Mouse (Mus musculus) liver, embryonic 16.5 days (tissue): ENCODE data around the gene Sbf2. TPM values are rescaled to one million over a fixed set of nuclear protein-coding genes. Genes with fewer than 3 reads are reported as not detected.

Experiments used
- polyA plus RNA-seq: library from polyadenylated mRNA; unstranded; fragments of >200 nt; fragmentation: Nextera tagmentation; extraction: Ambion mirVana; gene quantifications from 2 replicates; pipeline ENCODE4 v1.2.1, GENCODE M21; 2015

Gene Sbf2
- polyA plus RNA-seq, 1 experiment from 2014 or later: 7.3 TPM

Other genes with a start within 250 kb of the Sbf2 start
- gene Adm, start 12.7 kb upstream of the Sbf2 start, polyA plus RNA-seq: 1.9 and 2.1 TPM in 2 replicates
- 32.6 and 34.4 TPM in 2 replicates for gene Ampd3, start 153.3 kb upstream of the Sbf2 start, polyA plus RNA-seq
- 29.0 and 30.7 TPM in 2 replicates for gene Rnf141, start 229.5 kb upstream of the Sbf2 start, polyA plus RNA-seq
- 24.3 and 26.4 TPM in 2 replicates for gene Lyve1, start 248.3 kb upstream of the Sbf2 start, polyA plus RNA-seq